Mouse (Mus musculus): ENCODE data around the gene Igfbp5.

The Igfbp5 gene

GRCm38 (mm10) chr1:72868429-72869215, 6.1 kb downstream of the Igfbp5 start:
- DNase-seq = no peak

GRCm38 (mm10) chr1:72867346-72867745, 7.3 kb downstream of the Igfbp5 start:
- no peak for DNase-seq

GRCm38 (mm10) chr1:72866417-72866816, 8.3 kb downstream of the Igfbp5 start:
- no peak for DNase-seq

GRCm38 (mm10) chr1:72865900-72866299, 8.8 kb downstream of the Igfbp5 start:
- DNase-seq = no peak

GRCm38 (mm10) chr1:72864272-72864671, 10.4 kb downstream of the Igfbp5 start:
- DNase-seq = no peak

GRCm38 (mm10) chr1:72863692-72864091, 11.0 kb downstream of the Igfbp5 start:
- DNase-seq = no peak

- no peak for DNase-seq
These were observed 12.4 kb downstream of the Igfbp5 start for GRCm38 (mm10) chr1:72862248-72862647.

- no peak for DNase-seq
These were observed 13.0 kb downstream of the Igfbp5 start for GRCm38 (mm10) chr1:72861702-72862101.

- DNase-seq = no peak
These were observed 14.2 kb downstream of the Igfbp5 start for GRCm38 (mm10) chr1:72860502-72860901.

- DNase-seq = no peak
These were observed 14.7 kb downstream of the Igfbp5 start for GRCm38 (mm10) chr1:72859963-72860362.

- no peak for DNase-seq
These were observed 15.8 kb downstream of the Igfbp5 start for GRCm38 (mm10) chr1:72858874-72859273.

GRCm38 (mm10) chr1:72858286-72858685, 16.4 kb downstream of the Igfbp5 start:
- no peak for DNase-seq

GRCm38 (mm10) chr1:72857631-72858030, 17.1 kb downstream of the Igfbp5 start:
- DNase-seq = no peak

- no peak for DNase-seq
These were observed 17.5 kb downstream of the Igfbp5 start for GRCm38 (mm10) chr1:72857142-72857541.

GRCm38 (mm10) chr1:72856209-72856909, 18.3 kb downstream of the Igfbp5 start:
- no peak for DNase-seq

- DNase-seq = no peak
These were observed 19.0 kb downstream of the Igfbp5 start for GRCm38 (mm10) chr1:72855729-72856128.

GRCm38 (mm10) chr1:72854337-72855237, 20.1 kb downstream of the Igfbp5 start:
- DNase-seq = no peak

- no peak for DNase-seq
These were observed 20.9 kb downstream of the Igfbp5 start for GRCm38 (mm10) chr1:72853759-72854158.

- no peak for DNase-seq
These were observed 25.6 kb downstream of the Igfbp5 start for GRCm38 (mm10) chr1:72849037-72849436.

GRCm38 (mm10) chr1:72847849-72848380, 26.8 kb downstream of the Igfbp5 start:
- no peak for DNase-seq

- no peak for DNase-seq
These were observed 30.0 kb downstream of the Igfbp5 start for GRCm38 (mm10) chr1:72844675-72845074.

- no peak for DNase-seq
These were observed 31.8 kb downstream of the Igfbp5 start for GRCm38 (mm10) chr1:72842666-72843459.

All from thymus, adult 18-20 months (tissue).